Mouse (Mus musculus) heart, adult 2 months (tissue): Measurements from ENCODE around the gene Bcar3. TPM values are rescaled to one million over a fixed set of nuclear protein-coding genes. Genes with fewer than 3 reads are reported as not detected.

Experiments
- DNase-seq, 2 experiments: peaks; one replicate each; pipeline ENCODE4 v3.0.0; 2021
- H3K27ac ChIP-seq: fragments of 200-600 bp; 2 replicates; pipeline ENCODE4 v1.8.1; 2022
- H3K27me3 ChIP-seq: fragments of 200-500 bp; 2 replicates; pipeline ENCODE4 v1.6.1; 2012; ENCODE audit warnings: mild to moderate bottlenecking, low read length, inconsistent platforms, mixed read lengths; ENCODE audit not compliant: control insufficient read depth, insufficient read depth
- H3K36me3 ChIP-seq: fragments of 200-500 bp; 2 replicates; pipeline ENCODE4 v1.6.1; 2012; ENCODE audit warnings: low read length, inconsistent platforms; ENCODE audit not compliant: control insufficient read depth, insufficient read depth
- H3K4me1 ChIP-seq: fragments of 200-500 bp; 2 replicates; pipeline ENCODE4 v1.6.1; 2011; ENCODE audit warnings: low read length; ENCODE audit not compliant: control insufficient read depth, insufficient read depth
- H3K4me3 ChIP-seq: fragments of 200-600 bp; 2 replicates; pipeline ENCODE4 v1.8.1; 2022
- H3K79me2 ChIP-seq: fragments of 200-500 bp; replicated peaks from 2 replicates; pipeline ENCODE4 v1.6.1; 2012; ENCODE audit warnings: mild to moderate bottlenecking, inconsistent platforms, low read length, moderate library complexity, mixed read lengths; ENCODE audit not compliant: control insufficient read depth, insufficient read depth
- H3K9ac ChIP-seq: fragments of 200-500 bp; 2 replicates; pipeline ENCODE4 v1.6.1; 2012; ENCODE audit warnings: low read depth, mild to moderate bottlenecking, control low read depth, inconsistent platforms, low read length, mixed read lengths
- CTCF ChIP-seq: fragments of 200-600 bp; IDR thresholded peaks from 2 replicates; pipeline ENCODE4 v1.8.1; 2022; ENCODE audit warnings: antibody characterized with exemption, mild to moderate bottlenecking, moderate library complexity
- EP300 ChIP-seq: fragments of 200-500 bp; IDR thresholded peaks from 2 replicates; pipeline ENCODE4 v1.6.1; 2011; ENCODE audit warnings: low read depth, low read length, control low read depth; ENCODE audit not compliant: insufficient read depth
- POLR2A ChIP-seq: fragments of 200-500 bp; IDR thresholded peaks from 2 replicates; pipeline ENCODE4 v1.6.1; 2011; ENCODE audit warnings: mild to moderate bottlenecking, low read depth, low read length, control low read depth; ENCODE audit not compliant: insufficient read depth
- WGBS: fragments of 180-500 bp; shearing (Covaris S2); methylation state at CpG from one replicate; pipeline ENCODE4 v1.1.7; 2018; 5-methylcytosine and 5-hydroxymethylcytosine counted together
- intact Hi-C: fragments of 180-260 bp; cut with DNase I; formaldehyde crosslinking; loops from one replicate; pipeline ENCODE4 v1.15.1; 2025
- polyA plus RNA-seq: library from polyadenylated mRNA; depleted of rRNA; stranded (reverse); fragments of >200 nt; gene quantifications from 2 replicates; pipeline ENCODE4 v1.2.3, GENCODE M21; 2012
- total RNA-seq, 2 experiments: library from RNA; stranded (reverse); gene quantifications; 2 replicates each; pipeline ENCODE4 v1.2.3; 2021

The Bcar3 gene
- total and polyA plus RNA-seq, 3 experiments = 4.7 to 10.2 (median 7.5) TPM

- 83% methylated on average over 6 of the region's 6 CpGs for WGBS
- no peaks in the 10 kb centered on the region for H3K27me3 ChIP-seq
Measured at GRCm38 (mm10) chr3:122323841-122324240, 29.9 kb downstream of the Bcar3 start.

GRCm38 (mm10) chr3:122324528-122324927 lies 30.6 kb downstream of the Bcar3 start:
- 89% methylated on average over 3 of the region's 3 CpGs for WGBS
- TF ChIP-seq EP300 (no peak), CTCF (no peak), POLR2A (no peak)
- Histone ChIP-seq H3K79me2 (no peaks in the 10 kb centered on the region), H3K9ac (no peak overlapping the region), H3K27me3 (no peaks in the 10 kb centered on the region), H3K27ac (no peak overlapping the region), H3K36me3 (no peaks in the 10 kb centered on the region), H3K4me3 (no peak overlapping the region), H3K4me1 (no peaks in the 10 kb centered on the region)
- DNase-seq = no peak
- intact Hi-C loops = no loop called here

More at GRCm38 (mm10) chr3:122323841-122324240, 29.9 kb downstream of the Bcar3 start:
- Histone ChIP-seq H3K4me3 (no peak overlapping the region), H3K79me2 (no peaks in the 10 kb centered on the region), H3K4me1 (no peaks in the 10 kb centered on the region), H3K9ac (no peak overlapping the region), H3K36me3 (no peaks in the 10 kb centered on the region), H3K27ac (no peak overlapping the region)
- intact Hi-C loops = no loop called here
- DNase-seq = no peak
- no peak for TF ChIP-seq POLR2A
- no peak for TF ChIP-seq CTCF
- TF ChIP-seq EP300 = no peak

GRCm38 (mm10) chr3:122330484-122330883 lies 36.5 kb downstream of the Bcar3 start:
- intact Hi-C loops = no loop called here
- whole genome bisulfite sequencing = 78% methylated on average over 12 of the region's 12 CpGs
- Histone ChIP-seq H3K79me2 (no peaks in the 10 kb centered on the region), H3K4me1 (peaks cover 7% of the 10 kb centered on the region), H3K27me3 (peaks cover 2% of the 10 kb centered on the region; the same call in 1 of the 2 replicates), H3K36me3 (no peaks in the 10 kb centered on the region), H3K4me3 (no peak overlapping the region), H3K27ac (no peak overlapping the region), H3K9ac (no peak overlapping the region)
- no peak for DNase-seq
- TF ChIP-seq POLR2A (no peak), EP300 (no peak), CTCF (no peak)

DNA sequence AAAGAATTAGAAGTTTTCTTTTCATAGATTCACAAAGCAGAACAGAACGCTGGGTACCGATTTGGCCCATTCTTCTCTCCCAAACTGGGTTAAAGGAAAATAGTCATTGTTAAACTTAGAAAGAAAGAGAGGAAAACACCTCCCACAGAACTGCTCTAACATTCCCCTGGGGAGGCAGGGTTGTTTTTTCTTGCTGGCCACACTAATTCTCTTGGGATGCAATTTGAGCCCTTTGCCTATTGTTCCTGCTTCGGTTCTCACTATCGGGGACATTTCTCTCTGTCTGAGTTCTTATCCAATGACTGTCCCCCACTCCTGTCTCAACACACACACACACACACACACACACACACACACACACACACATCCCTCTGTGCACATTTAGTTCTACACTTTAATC lies 39.6 kb downstream of the Bcar3 start:
- peak overlapping the region; percentile 64 for H3K27ac ChIP-seq

DNA sequence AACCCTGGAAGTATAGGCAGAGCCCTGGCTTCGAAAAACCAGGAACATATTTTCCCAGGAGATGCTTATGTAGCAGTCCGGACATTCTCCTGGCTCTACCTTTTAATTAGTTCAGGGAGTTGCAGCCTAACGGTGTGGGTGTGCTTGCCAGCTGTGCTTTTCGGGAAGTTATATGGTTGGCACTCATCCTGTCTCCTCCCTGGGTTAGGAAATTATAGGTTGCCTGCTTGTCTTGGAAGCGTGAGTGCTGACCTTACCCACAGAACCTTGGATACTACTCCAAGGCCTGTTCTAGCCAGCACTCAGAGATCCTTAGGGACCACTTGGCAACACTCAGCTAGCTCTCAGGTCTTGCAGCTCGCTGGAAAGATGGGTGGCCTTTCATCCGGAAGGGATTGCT lies 40.0 kb downstream of the Bcar3 start:
- no peak overlapping the region for H3K4me3 ChIP-seq
- no peaks in the 10 kb centered on the region for H3K36me3 ChIP-seq
- H3K9ac ChIP-seq = 0 out of 2 replicates have a peak overlapping the region, but pooled peaks have one; percentile 1
- peaks cover 2% of the 10 kb centered on the region; the same call in 1 of the 2 replicates for H3K27me3 ChIP-seq
- intact Hi-C loops = no loop called here
- no peaks in the 10 kb centered on the region for H3K79me2 ChIP-seq
- peak overlapping the region; percentile 29 for H3K27ac ChIP-seq
- 39% methylated on average over 7 of the region's 7 CpGs for WGBS
- peak in 1 of 2 experiments; percentile 29 for DNase-seq
- peaks cover 7% of the 10 kb centered on the region for H3K4me1 ChIP-seq
- TF ChIP-seq CTCF (no peak), POLR2A (no peak), EP300 (no peak)

More for the DNA sequence above, 39.6 kb downstream of the Bcar3 start:
- no peaks in the 10 kb centered on the region for H3K36me3 ChIP-seq
- H3K79me2 ChIP-seq = no peaks in the 10 kb centered on the region
- intact Hi-C loops = no loop called here
- TF ChIP-seq CTCF = no peak
- TF ChIP-seq EP300 = no peak
- TF ChIP-seq POLR2A = no peak
- H3K9ac ChIP-seq = no peak overlapping the region
- H3K4me1 ChIP-seq = peaks cover 7% of the 10 kb centered on the region
- H3K27me3 ChIP-seq = peaks cover 2% of the 10 kb centered on the region; the same call in 1 of the 2 replicates
- WGBS = 25% methylated on average over 4 of the region's 4 CpGs
- DNase-seq = peak in 1 of 2 experiments; percentile 16
- H3K4me3 ChIP-seq = no peak overlapping the region; the same call in 1 of the 2 replicates

DNA sequence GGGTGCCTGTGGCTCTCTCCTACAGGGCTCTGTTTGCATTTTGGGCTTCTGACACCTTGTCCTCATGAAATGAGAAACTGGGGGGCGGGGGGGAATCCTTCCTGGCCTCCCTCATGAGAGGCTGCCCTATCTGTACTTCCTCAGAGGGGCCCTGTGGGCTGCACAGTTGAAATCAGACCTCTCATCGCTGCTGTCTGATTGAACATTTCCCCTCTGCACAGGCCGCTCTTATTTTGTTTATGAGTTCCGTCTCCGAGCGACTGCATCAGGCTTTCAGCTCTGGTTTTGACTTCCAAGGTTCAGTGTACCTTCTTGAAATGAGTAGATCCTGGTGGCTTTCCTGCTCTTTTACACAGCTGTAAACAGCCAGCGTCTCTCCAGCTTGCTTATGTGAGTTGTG lies 40.4 kb downstream of the Bcar3 start:
- no peak for DNase-seq
- H3K4me1 ChIP-seq = peaks cover 7% of the 10 kb centered on the region
- H3K4me3 ChIP-seq = no peak overlapping the region
- intact Hi-C loops = no loop called here
- 69% methylated on average over 7 of the region's 7 CpGs for WGBS
- H3K27me3 ChIP-seq = peaks cover 2% of the 10 kb centered on the region; the same call in 1 of the 2 replicates
- no peak for TF ChIP-seq POLR2A
- TF ChIP-seq EP300 = no peak
- no peak for TF ChIP-seq CTCF
- H3K79me2 ChIP-seq = no peaks in the 10 kb centered on the region
- H3K27ac ChIP-seq = peak overlapping the region; percentile 29; the same call in 1 of the 2 replicates
- no peak overlapping the region for H3K9ac ChIP-seq
- H3K36me3 ChIP-seq = no peaks in the 10 kb centered on the region
